Mouse (Mus musculus) hindbrain, embryonic 10.5 days (tissue): ENCODE measurements at regions not wholly inside any gene's neighbourhood (a gene's known extent, or its start where the extent isn't known, plus 50 kb on each side); places are given as distances from the start of the nearest gene placed in this dataset.
A peak's percentile ranks its signal among the peaks of the same experiment; 100 is the strongest.

Experiments
- DNase-seq: peaks from one replicate; pipeline ENCODE4 v3.0.0-alpha.2; 2017; ENCODE audit warnings: low spot score
- H3K27ac ChIP-seq: fragments of 300-500 bp; sonication (generic); 2 replicates; pipeline ENCODE4 v1.5.1; 2016; ENCODE audit warnings: mild to moderate bottlenecking, moderate library complexity
- H3K27me3 ChIP-seq: fragments of 300-500 bp; sonication (generic); 2 replicates; pipeline ENCODE4 v1.6.1; 2016; ENCODE audit warnings: mild to moderate bottlenecking; ENCODE audit not compliant: poor library complexity, insufficient read depth, severe bottlenecking
- H3K36me3 ChIP-seq: fragments of 300-500 bp; sonication (generic); 2 replicates; pipeline ENCODE4 v1.6.1; 2016; ENCODE audit warnings: mild to moderate bottlenecking, moderate library complexity
- H3K4me1 ChIP-seq: fragments of 300-500 bp; sonication (generic); replicated peaks from 2 replicates; pipeline ENCODE4 v1.6.1; 2016; ENCODE audit warnings: mild to moderate bottlenecking
- H3K4me3 ChIP-seq: fragments of 300-500 bp; sonication (generic); 2 replicates; pipeline ENCODE4 v1.5.1; 2016; ENCODE audit warnings: mild to moderate bottlenecking, moderate library complexity
- H3K9me3 ChIP-seq: fragments of 300-500 bp; sonication (generic); 2 replicates; pipeline ENCODE4 v1.6.1; 2016; ENCODE audit warnings: mild to moderate bottlenecking, moderate library complexity
- WGBS: fragments of 180-500 bp; shearing (Covaris S2); methylation state at CpG from one replicate; pipeline ENCODE4 v1.1.7; 2016; 5-methylcytosine and 5-hydroxymethylcytosine counted together

- Histone ChIP-seq H3K36me3 (no peaks in the 10 kb centered on the region), H3K4me1 (no peaks in the 10 kb centered on the region), H3K4me3 (no peak overlapping the region), H3K27ac (no peak overlapping the region), H3K9me3 (no peaks in the 10 kb centered on the region), H3K27me3 (no peaks in the 10 kb centered on the region)
- no peak for DNase-seq
- 72% methylated on average over 4 of the region's 4 CpGs for WGBS
Observed at GRCm38 (mm10) chr12:94031364-94031763, 1660.7 kb upstream of the Flrt2 start.

- Histone ChIP-seq H3K4me3 (no peak overlapping the region), H3K36me3 (no peaks in the 10 kb centered on the region), H3K9me3 (no peaks in the 10 kb centered on the region), H3K27me3 (no peaks in the 10 kb centered on the region), H3K27ac (no peak overlapping the region), H3K4me1 (no peaks in the 10 kb centered on the region)
- WGBS, result 80% methylated on average over 2 of the region's 2 CpGs
- DNase-seq, result no peak
Observed at GRCm38 (mm10) chr12:94047972-94048371, 1644.1 kb upstream of the Flrt2 start.

GRCm38 (mm10) chr12:94057767-94058166, 1634.3 kb upstream of the Flrt2 start:
- Histone ChIP-seq H3K27me3 (no peaks in the 10 kb centered on the region), H3K9me3 (no peaks in the 10 kb centered on the region), H3K4me3 (no peak overlapping the region), H3K27ac (no peak overlapping the region), H3K4me1 (no peaks in the 10 kb centered on the region), H3K36me3 (no peaks in the 10 kb centered on the region)
- DNase-seq, result no peak
- WGBS, result 80% methylated on average over 2 of the region's 2 CpGs

- Histone ChIP-seq H3K27me3 (no peaks in the 10 kb centered on the region), H3K9me3 (no peaks in the 10 kb centered on the region), H3K4me3 (no peak overlapping the region), H3K36me3 (no peaks in the 10 kb centered on the region), H3K4me1 (no peaks in the 10 kb centered on the region), H3K27ac (no peak overlapping the region)
- 85% methylated on average over 6 of the region's 6 CpGs for WGBS
- DNase-seq, result no peak
Observed at GRCm38 (mm10) chr12:94059641-94060040, 1632.4 kb upstream of the Flrt2 start.

- Histone ChIP-seq H3K27ac (no peak overlapping the region), H3K4me3 (no peak overlapping the region), H3K27me3 (no peaks in the 10 kb centered on the region), H3K36me3 (no peaks in the 10 kb centered on the region), H3K4me1 (no peaks in the 10 kb centered on the region), H3K9me3 (no peaks in the 10 kb centered on the region)
- DNase-seq, result no peak
- 89% methylated on average over 2 of the region's 2 CpGs for WGBS
Observed at GRCm38 (mm10) chr12:94060336-94060735, 1631.7 kb upstream of the Flrt2 start.

GRCm38 (mm10) chr12:94066444-94067152, 1625.4 kb upstream of the Flrt2 start:
- Histone ChIP-seq H3K36me3 (no peaks in the 10 kb centered on the region), H3K4me1 (no peaks in the 10 kb centered on the region), H3K27ac (no peak overlapping the region), H3K9me3 (no peaks in the 10 kb centered on the region), H3K27me3 (no peaks in the 10 kb centered on the region), H3K4me3 (no peak overlapping the region)
- 76% methylated on average over 9 of the region's 9 CpGs for WGBS
- no peak for DNase-seq

GRCm38 (mm10) chr12:94070940-94071505, 1621.0 kb upstream of the Flrt2 start:
- no peak for DNase-seq
- Histone ChIP-seq H3K9me3 (no peaks in the 10 kb centered on the region), H3K4me3 (no peak overlapping the region), H3K27me3 (no peaks in the 10 kb centered on the region), H3K4me1 (no peaks in the 10 kb centered on the region), H3K36me3 (no peaks in the 10 kb centered on the region), H3K27ac (no peak overlapping the region)
- WGBS, result 91% methylated on average over 2 of the region's 2 CpGs

GRCm38 (mm10) chr12:94105582-94106162, 1586.4 kb upstream of the Flrt2 start:
- no peak for DNase-seq
- Histone ChIP-seq H3K4me1 (no peaks in the 10 kb centered on the region), H3K9me3 (no peaks in the 10 kb centered on the region), H3K4me3 (no peak overlapping the region), H3K27ac (no peak overlapping the region), H3K36me3 (no peaks in the 10 kb centered on the region), H3K27me3 (no peaks in the 10 kb centered on the region)
- WGBS, result 69% methylated on average over 1 of the region's 1 CpGs

- WGBS, result 83% methylated on average over 5 of the region's 5 CpGs
- Histone ChIP-seq H3K9me3 (no peaks in the 10 kb centered on the region), H3K4me1 (no peaks in the 10 kb centered on the region), H3K27ac (no peak overlapping the region), H3K36me3 (no peaks in the 10 kb centered on the region), H3K4me3 (no peak overlapping the region), H3K27me3 (no peaks in the 10 kb centered on the region)
- DNase-seq, result no peak
Observed at GRCm38 (mm10) chr12:94150143-94150542, 1541.9 kb upstream of the Flrt2 start.

GRCm38 (mm10) chr12:94155110-94155858, 1536.7 kb upstream of the Flrt2 start:
- H3K27ac ChIP-seq, result no peak overlapping the region
- H3K4me1 ChIP-seq, result no peaks in the 10 kb centered on the region
- no peak overlapping the region for H3K4me3 ChIP-seq
- H3K36me3 ChIP-seq, result no peaks in the 10 kb centered on the region
- no peaks in the 10 kb centered on the region for H3K9me3 ChIP-seq
- DNase-seq, result no peak
- no peaks in the 10 kb centered on the region for H3K27me3 ChIP-seq
- WGBS, result 87% methylated on average over 12 of the region's 12 CpGs

- no peaks in the 10 kb centered on the region for H3K4me1 ChIP-seq
- H3K36me3 ChIP-seq, result no peaks in the 10 kb centered on the region
- H3K27ac ChIP-seq, result no peak overlapping the region
- DNase-seq, result no peak
- H3K27me3 ChIP-seq, result no peaks in the 10 kb centered on the region
- no peaks in the 10 kb centered on the region for H3K9me3 ChIP-seq
- no peak overlapping the region for H3K4me3 ChIP-seq
- 54% methylated on average over 1 of the region's 1 CpGs for WGBS
Observed at GRCm38 (mm10) chr12:94182358-94182757, 1509.7 kb upstream of the Flrt2 start.

GRCm38 (mm10) chr12:94190620-94191081, 1501.4 kb upstream of the Flrt2 start:
- peak; percentile 34 for DNase-seq
- no peak overlapping the region for H3K4me3 ChIP-seq
- H3K27me3 ChIP-seq, result no peaks in the 10 kb centered on the region
- no peaks in the 10 kb centered on the region for H3K36me3 ChIP-seq
- WGBS, result 72% methylated on average over 4 of the region's 4 CpGs
- no peaks in the 10 kb centered on the region for H3K9me3 ChIP-seq
- H3K4me1 ChIP-seq, result peaks cover 5% of the 10 kb centered on the region
- no peak overlapping the region; the same call in 1 of the 2 replicates for H3K27ac ChIP-seq

- 78% methylated on average over 4 of the region's 4 CpGs for WGBS
- no peak overlapping the region for H3K27ac ChIP-seq
- no peaks in the 10 kb centered on the region for H3K27me3 ChIP-seq
- H3K36me3 ChIP-seq, result no peaks in the 10 kb centered on the region
- no peaks in the 10 kb centered on the region for H3K4me1 ChIP-seq
- DNase-seq, result peak; percentile 8
- no peaks in the 10 kb centered on the region for H3K9me3 ChIP-seq
- no peak overlapping the region for H3K4me3 ChIP-seq
Observed at GRCm38 (mm10) chr12:94217906-94218305, 1474.1 kb upstream of the Flrt2 start.
